Mouse (Mus musculus) midbrain, embryonic 15.5 days (tissue): ENCODE results near the gene Sprr1b. TPM values are rescaled to one million over a fixed set of nuclear protein-coding genes. Genes with fewer than 3 reads are reported as not detected.
"Not testable (repeated sequence)": the region's sequence is repeated elsewhere in the genome, so short reads cannot be mapped to it uniquely, and the experiment has no call there.

ENCODE experiments used
- ATAC-seq: fragments of 200-750 bp; cut with Nextera tagmentation; replicated peaks from 2 replicates; pipeline ENCODE4 v1.8.0; 2017; ENCODE audit warnings: moderate TSS enrichment
- H3K27ac ChIP-seq: fragments of 300-500 bp; sonication (generic); 2 replicates; pipeline ENCODE4 v1.5.1; 2015; ENCODE audit warnings: mild to moderate bottlenecking, inconsistent platforms
- H3K27me3 ChIP-seq: fragments of 300-500 bp; sonication (generic); replicated peaks from 2 replicates; pipeline ENCODE4 v1.6.1; 2015; ENCODE audit warnings: inconsistent platforms
- H3K36me3 ChIP-seq: fragments of 300-500 bp; sonication (generic); replicated peaks from 2 replicates; pipeline ENCODE4 v1.6.1; 2015; ENCODE audit warnings: inconsistent platforms
- H3K4me1 ChIP-seq: fragments of 300-500 bp; sonication (generic); 2 replicates; pipeline ENCODE4 v1.6.1; 2015; ENCODE audit warnings: inconsistent platforms
- H3K4me2 ChIP-seq: fragments of 300-500 bp; sonication (generic); 2 replicates; pipeline ENCODE4 v1.6.1; 2015; ENCODE audit warnings: inconsistent platforms, mild to moderate bottlenecking, moderate library complexity
- H3K4me3 ChIP-seq: fragments of 300-500 bp; sonication (generic); 2 replicates; pipeline ENCODE4 v1.5.1; 2015; ENCODE audit warnings: mild to moderate bottlenecking, inconsistent platforms
- H3K9ac ChIP-seq: fragments of 300-500 bp; sonication (generic); 2 replicates; pipeline ENCODE4 v1.6.1; 2015; ENCODE audit warnings: mild to moderate bottlenecking, inconsistent platforms
- H3K9me3 ChIP-seq: fragments of 300-500 bp; sonication (generic); 2 replicates; pipeline ENCODE4 v1.6.1; 2016; ENCODE audit warnings: inconsistent platforms
- WGBS: fragments of 180-500 bp; shearing (Covaris S2); methylation state at CpG from one replicate; pipeline ENCODE4 v1.1.7; 2015; ENCODE audit warnings: mixed read lengths; 5-methylcytosine and 5-hydroxymethylcytosine counted together
- polyA plus RNA-seq: library from polyadenylated mRNA; unstranded; fragments of >200 nt; fragmentation: Nextera tagmentation; extraction: Ambion mirVana; gene quantifications from 2 replicates; pipeline ENCODE4 v1.2.1, GENCODE M21; 2015

The Sprr1b gene
- polyA plus RNA-seq = not detected in 2 replicates

- WGBS = 92% methylated on average over 3 of the region's 3 CpGs
- Histone ChIP-seq H3K27ac (no peak within 1 kb of the TSS), H3K4me2 (no peak within 1 kb of the TSS), H3K36me3 (no peaks in the 10 kb centered on the region), H3K27me3 (no peaks in the 10 kb centered on the region), H3K9me3 (no peaks in the 10 kb centered on the region), H3K4me1 (no peaks in the 10 kb centered on the region), H3K9ac (no peak within 1 kb of the TSS), H3K4me3 (no peak within 1 kb of the TSS)
- ATAC-seq = no peak
These were observed at the start of gene Sprr1b for GRCm38 (mm10) chr3:92438689-92439088. Sprr1b (minus strand) TSS chr3:92438789.

- no peak for ATAC-seq
These were observed 47.7 kb upstream of the Sprr1b start for GRCm38 (mm10) chr3:92486307-92486706.

GRCm38 (mm10) chr3:92485863-92486262 lies 47.3 kb upstream of the Sprr1b start, which contains the start of gene Sprr1a:
Sprr1a (minus strand) TSS chr3:92485895.
- no peak within 1 kb of the TSS for H3K9ac ChIP-seq
- no peaks in the 10 kb centered on the region for H3K27me3 ChIP-seq
- H3K4me2 ChIP-seq = no peak within 1 kb of the TSS
- no peaks in the 10 kb centered on the region for H3K36me3 ChIP-seq
- no peak within 1 kb of the TSS for H3K27ac ChIP-seq
- no peaks in the 10 kb centered on the region for H3K4me1 ChIP-seq
- no peaks in the 10 kb centered on the region for H3K9me3 ChIP-seq
- H3K4me3 ChIP-seq = no peak within 1 kb of the TSS
- ATAC-seq = no peak

More at GRCm38 (mm10) chr3:92486307-92486706, 47.7 kb upstream of the Sprr1b start:
- Histone ChIP-seq H3K4me2 (no peak overlapping the region), H3K36me3 (no peaks in the 10 kb centered on the region), H3K9ac (no peak overlapping the region), H3K9me3 (no peaks in the 10 kb centered on the region), H3K4me1 (no peaks in the 10 kb centered on the region), H3K27me3 (no peaks in the 10 kb centered on the region), H3K4me3 (no peak overlapping the region), H3K27ac (no peak overlapping the region)
- 68% methylated on average over 1 of the region's 1 CpGs for WGBS

GRCm38 (mm10) chr3:92481249-92481648 lies 42.7 kb upstream of the Sprr1b start:
- H3K9ac ChIP-seq, H3K27ac ChIP-seq, H3K4me3 ChIP-seq, H3K27me3 ChIP-seq, H3K4me2 ChIP-seq, H3K4me1 ChIP-seq, H3K9me3 ChIP-seq, H3K36me3 ChIP-seq, ATAC-seq: not testable (repeated sequence)

- Histone ChIP-seq H3K27ac (no peak overlapping the region), H3K9ac (no peak overlapping the region), H3K36me3 (no peaks in the 10 kb centered on the region), H3K27me3 (no peaks in the 10 kb centered on the region), H3K9me3 (no peaks in the 10 kb centered on the region), H3K4me3 (no peak overlapping the region), H3K4me2 (no peak overlapping the region), H3K4me1 (no peaks in the 10 kb centered on the region)
- WGBS = 93% methylated on average over 2 of the region's 2 CpGs
- no peak for ATAC-seq
These were observed 31.5 kb upstream of the Sprr1b start for GRCm38 (mm10) chr3:92470111-92470510.

GRCm38 (mm10) chr3:92467424-92467823 lies 28.8 kb upstream of the Sprr1b start:
- Histone ChIP-seq H3K9me3 (no peaks in the 10 kb centered on the region), H3K36me3 (no peaks in the 10 kb centered on the region), H3K27ac (no peak overlapping the region), H3K9ac (no peak overlapping the region), H3K4me3 (no peak overlapping the region), H3K4me2 (no peak overlapping the region), H3K27me3 (no peaks in the 10 kb centered on the region), H3K4me1 (no peaks in the 10 kb centered on the region)
- ATAC-seq = no peak

- no peak overlapping the region for H3K4me3 ChIP-seq
- H3K9ac ChIP-seq = no peak overlapping the region
- no peaks in the 10 kb centered on the region for H3K4me1 ChIP-seq
- no peak for ATAC-seq
- H3K36me3 ChIP-seq = no peaks in the 10 kb centered on the region
- H3K27me3 ChIP-seq = no peaks in the 10 kb centered on the region
- 89% methylated on average over 1 of the region's 1 CpGs for WGBS
- no peak overlapping the region for H3K27ac ChIP-seq
- no peaks in the 10 kb centered on the region for H3K9me3 ChIP-seq
- no peak overlapping the region for H3K4me2 ChIP-seq
These were observed 28.0 kb upstream of the Sprr1b start for GRCm38 (mm10) chr3:92466576-92466975.

GRCm38 (mm10) chr3:92458620-92459019 lies 20.0 kb upstream of the Sprr1b start, which contains the start of gene Sprr3:
Sprr3 (minus strand) TSS chr3:92458720.
- H3K27me3 ChIP-seq = no peaks in the 10 kb centered on the region
- no peaks in the 10 kb centered on the region for H3K9me3 ChIP-seq
- no peak within 1 kb of the TSS for H3K9ac ChIP-seq
- H3K4me2 ChIP-seq = no peak within 1 kb of the TSS
- H3K36me3 ChIP-seq = no peaks in the 10 kb centered on the region
- H3K4me1 ChIP-seq = no peaks in the 10 kb centered on the region
- WGBS = 72% methylated on average over 2 of the region's 2 CpGs
- ATAC-seq = no peak
- H3K27ac ChIP-seq = no peak within 1 kb of the TSS
- no peak within 1 kb of the TSS for H3K4me3 ChIP-seq

- no peak for ATAC-seq
- 91% methylated on average over 5 of the region's 5 CpGs for WGBS
These were observed 16.6 kb upstream of the Sprr1b start for GRCm38 (mm10) chr3:92455151-92455550.

GRCm38 (mm10) chr3:92440177-92440576 lies 1.6 kb upstream of the Sprr1b start:
- 86% methylated on average over 3 of the region's 3 CpGs for whole genome bisulfite sequencing
- Histone ChIP-seq H3K9ac (no peak overlapping the region), H3K4me1 (no peaks in the 10 kb centered on the region), H3K27me3 (no peaks in the 10 kb centered on the region), H3K4me3 (no peak overlapping the region), H3K9me3 (no peaks in the 10 kb centered on the region), H3K4me2 (no peak overlapping the region), H3K27ac (no peak overlapping the region), H3K36me3 (no peaks in the 10 kb centered on the region)
- ATAC-seq = no peak

More at GRCm38 (mm10) chr3:92455151-92455550, 16.6 kb upstream of the Sprr1b start:
- H3K4me3 ChIP-seq = no peak overlapping the region
- H3K4me1 ChIP-seq = no peaks in the 10 kb centered on the region
- H3K36me3 ChIP-seq = no peaks in the 10 kb centered on the region
- no peak overlapping the region for H3K9ac ChIP-seq
- no peak overlapping the region for H3K4me2 ChIP-seq
- no peak overlapping the region for H3K27ac ChIP-seq
- H3K27me3 ChIP-seq = no peaks in the 10 kb centered on the region
- no peaks in the 10 kb centered on the region for H3K9me3 ChIP-seq

- 95% methylated on average over 2 of the region's 2 CpGs for WGBS
- H3K4me3 ChIP-seq = no peak within 1 kb of the TSS
- H3K36me3 ChIP-seq = no peaks in the 10 kb centered on the region
- no peaks in the 10 kb centered on the region for H3K9me3 ChIP-seq
- no peak within 1 kb of the TSS for H3K9ac ChIP-seq
- H3K4me2 ChIP-seq = no peak within 1 kb of the TSS
- no peak within 1 kb of the TSS for H3K27ac ChIP-seq
- H3K27me3 ChIP-seq = no peaks in the 10 kb centered on the region
- ATAC-seq = no peak
- H3K4me1 ChIP-seq = no peaks in the 10 kb centered on the region
These were observed 6.3 kb downstream of the Sprr1b start, which contains the start of gene Sprr2k for GRCm38 (mm10) chr3:92432282-92432681. Sprr2k (plus strand) TSS chr3:92432582.

GRCm38 (mm10) chr3:92429323-92429722 lies 9.3 kb downstream of the Sprr1b start, which contains the start of gene Gm9774:
Gm9774 (minus strand) TSS chr3:92429423.
- Histone ChIP-seq H3K27me3 (no peaks in the 10 kb centered on the region), H3K9ac (no peak within 1 kb of the TSS), H3K27ac (no peak within 1 kb of the TSS), H3K4me2 (no peak within 1 kb of the TSS), H3K9me3 (no peaks in the 10 kb centered on the region), H3K4me3 (no peak within 1 kb of the TSS), H3K36me3 (no peaks in the 10 kb centered on the region), H3K4me1 (no peaks in the 10 kb centered on the region)
- 93% methylated on average over 6 of the region's 6 CpGs for WGBS
- ATAC-seq = no peak

- Histone ChIP-seq H3K4me3 (no peak within 1 kb of the TSS), H3K9ac (no peak within 1 kb of the TSS), H3K36me3 (no peaks in the 10 kb centered on the region), H3K9me3 (no peaks in the 10 kb centered on the region), H3K4me1 (no peaks in the 10 kb centered on the region), H3K27ac (no peak within 1 kb of the TSS), H3K27me3 (no peaks in the 10 kb centered on the region), H3K4me2 (no peak within 1 kb of the TSS)
- WGBS = 92% methylated on average over 2 of the region's 2 CpGs
- ATAC-seq = no peak
These were observed 20.8 kb downstream of the Sprr1b start, which contains the start of gene Sprr2j-ps for GRCm38 (mm10) chr3:92417782-92418181. Sprr2j-ps (plus strand) TSS chr3:92418082.
